25 mouse cellular contexts compared by ENCODE assay signal in the genomic region with DNA sequence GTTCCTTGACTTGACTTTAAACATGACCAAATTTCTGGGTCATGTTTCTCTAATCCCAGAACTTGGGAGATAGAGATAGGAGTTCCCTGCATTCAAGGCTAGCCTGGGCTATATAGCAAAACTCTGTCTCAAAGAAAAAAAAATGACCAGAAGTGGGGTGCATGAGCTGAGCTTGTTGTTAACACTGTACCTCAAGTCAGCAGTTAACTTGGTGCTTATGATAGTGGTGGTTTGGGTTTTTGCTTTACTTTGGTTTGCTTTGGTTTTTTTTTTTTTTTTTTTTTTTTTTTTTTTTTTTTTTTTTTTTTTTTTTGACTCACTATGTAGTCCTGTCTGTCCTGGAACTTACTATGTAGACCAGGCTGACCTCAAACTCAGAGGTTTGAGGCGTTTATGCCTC.
"Had no signal": no experiment of that assay in that cellular context is flagged by ENCODE, and none has a peak within 500 bp of the region (broad histone marks: within the 10 kb centered on the region; RNA-seq: fewer than 3 reads in every experiment).

No protein-coding gene starts in this region.

- H3K9ac ChIP-seq: heart, embryonic 15.5 days; hindbrain, embryonic 12.5 days; hindbrain, embryonic 14.5 days; intestine, embryonic 15.5 days; limb, embryonic 13.5 days; limb, embryonic 15.5 days; liver, embryonic 12.5 days; liver, embryonic 14.5 days had no signal

- H3K4me3 ChIP-seq: gastrocnemius, adult 2 months; heart, embryonic 15.5 days; hindbrain, embryonic 10.5 days; hindbrain, embryonic 12.5 days; intestine, embryonic 15.5 days; limb, embryonic 13.5 days; limb, embryonic 15.5 days; liver, embryonic 12.5 days had no signal

- H3K27ac ChIP-seq: hindbrain, embryonic 10.5 days; hindbrain, embryonic 12.5 days; hindbrain, embryonic 14.5 days; intestine, embryonic 15.5 days; kidney, postnatal 0 days; limb, embryonic 13.5 days; limb, embryonic 15.5 days; liver, embryonic 12.5 days; liver, embryonic 14.5 days had no signal

- H3K4me1 ChIP-seq: intestine, embryonic 15.5 days; liver, embryonic 12.5 days had no signal

- H3K27me3 ChIP-seq: hindbrain, embryonic 12.5 days; intestine, embryonic 15.5 days; limb, embryonic 13.5 days; limb, embryonic 15.5 days had no signal

- H3K9me3 ChIP-seq: heart, embryonic 15.5 days; hindbrain, embryonic 10.5 days; hindbrain, embryonic 12.5 days; intestine, embryonic 15.5 days; limb, embryonic 13.5 days; limb, embryonic 15.5 days; liver, embryonic 12.5 days had no signal

- ATAC-seq: hindbrain, embryonic 16.5 days; inflammation-experienced regulatory T-cells, adult 6 months; intestine, embryonic 15.5 days; liver, embryonic 12.5 days had no signal

- H3K4me2 ChIP-seq: heart, embryonic 11.5 days; heart, embryonic 15.5 days; hindbrain, embryonic 12.5 days; hindbrain, embryonic 14.5 days; intestine, embryonic 15.5 days; limb, embryonic 13.5 days; limb, embryonic 15.5 days; liver, embryonic 12.5 days had no signal

- H3K36me3 ChIP-seq: heart, embryonic 15.5 days; hindbrain, embryonic 10.5 days; hindbrain, embryonic 12.5 days; intestine, embryonic 15.5 days; limb, embryonic 13.5 days; limb, embryonic 15.5 days; liver, embryonic 12.5 days had no signal

- DNase-seq: gastrocnemius, adult 2 months; gastrocnemius, postnatal 10 days; gastrocnemius, postnatal 25 days; heart, adult 18-20 months; heart, postnatal 4 days; kidney, adult 18-20 months; kidney, adult 8-10 months; kidney, postnatal 14 days; kidney, postnatal 36 days; layer of hippocampus, adult 9-11 months; layer of hippocampus, postnatal 36 days; left cerebral cortex, postnatal 4 days had no signal
